Mouse (Mus musculus) layer of hippocampus, adult 2 months (tissue): ENCODE results near the gene 4930444G20Rik. TPM values are rescaled to one million over a fixed set of nuclear protein-coding genes. Genes with fewer than 3 reads are reported as not detected.
"Not testable (repeated sequence)": the region's sequence is repeated elsewhere in the genome, so short reads cannot be mapped to it uniquely, and the experiment has no call there.

Source experiments
- DNase-seq, 2 experiments: peaks; one replicate each; pipeline ENCODE4 v3.0.0; 2022; ENCODE audit warnings: low spot score in 2 of 2
- H3K27ac ChIP-seq: fragments of 200-600 bp; 2 replicates; pipeline ENCODE4 v1.8.1; 2022
- H3K4me3 ChIP-seq: fragments of 200-600 bp; 2 replicates; pipeline ENCODE4 v1.8.1; 2022; ENCODE audit warnings: mild to moderate bottlenecking
- CTCF ChIP-seq: fragments of 200-600 bp; conservative IDR thresholded peaks from 2 replicates; pipeline ENCODE4 v1.8.1; 2022; ENCODE audit warnings: antibody characterized with exemption, mild to moderate bottlenecking, moderate library complexity
- long read RNA-seq, 2 experiments: library from polyadenylated mRNA; stranded (forward); transcript quantifications; one replicate each; pipeline ENCODE4 v2.0.0; 2021; ENCODE audit warnings: borderline mapping rate in 2 of 2
- total RNA-seq, 2 experiments: library from RNA; stranded (reverse); gene quantifications; 2 replicates each; pipeline ENCODE4 v1.2.3; 2021

4930444G20Rik gene
- total RNA-seq, result not detected
- long read RNA-seq, experiment 1, result 0 reads
- long read RNA-seq, experiment 2, result 0 reads

GRCm38 (mm10) chr10:22067979-22068378 is at the start of gene 4930444G20Rik:
Gene 4930444G20Rik (minus strand): TSS chr10:22068079.
- not testable (repeated sequence) for H3K4me3 ChIP-seq, H3K27ac ChIP-seq, DNase-seq

- DNase-seq, result no peak
- Histone ChIP-seq H3K27ac (no peak overlapping the region), H3K4me3 (no peak overlapping the region)
- no peak for TF ChIP-seq CTCF
These were observed 6.7 kb upstream of the 4930444G20Rik start for GRCm38 (mm10) chr10:22074531-22074930.

- H3K27ac ChIP-seq, result no peak overlapping the region
- peak; percentile 50 for TF ChIP-seq CTCF
- H3K4me3 ChIP-seq, result no peak overlapping the region
- DNase-seq, result no peak
These were observed 4.9 kb upstream of the 4930444G20Rik start for GRCm38 (mm10) chr10:22072739-22073138.

GRCm38 (mm10) chr10:22070576-22070975 is 2.7 kb upstream of the 4930444G20Rik start:
- no peak for TF ChIP-seq CTCF
- no peak overlapping the region for H3K27ac ChIP-seq
- H3K4me3 ChIP-seq, result no peak overlapping the region
- no peak for DNase-seq

- no peak overlapping the region for H3K4me3 ChIP-seq
- TF ChIP-seq CTCF, result no peak
- DNase-seq, result no peak
- H3K27ac ChIP-seq, result no peak overlapping the region
These were observed 2.3 kb upstream of the 4930444G20Rik start for GRCm38 (mm10) chr10:22070168-22070567.

- no peak for TF ChIP-seq CTCF
- no peak for DNase-seq
- H3K27ac ChIP-seq, result no peak overlapping the region
- no peak overlapping the region for H3K4me3 ChIP-seq
These were observed 8.5 kb downstream of the 4930444G20Rik start for GRCm38 (mm10) chr10:22059415-22059814.

- Histone ChIP-seq H3K4me3 (peak overlapping the region; percentile 56), H3K27ac (no peak overlapping the region)
- TF ChIP-seq CTCF, result no peak
- peak in 1 of 2 experiments; percentile 9 for DNase-seq
These were observed 8.9 kb downstream of the 4930444G20Rik start for GRCm38 (mm10) chr10:22059026-22059325.

- Histone ChIP-seq H3K4me3 (peak overlapping the region; percentile 56), H3K27ac (peak overlapping the region; percentile 79)
- peak; percentile 94 to 95 for DNase-seq
- no peak for TF ChIP-seq CTCF
These were observed 9.5 kb downstream of the 4930444G20Rik start for GRCm38 (mm10) chr10:22058218-22059025.

- TF ChIP-seq CTCF, result no peak
- no peak overlapping the region for H3K27ac ChIP-seq
- no peak overlapping the region for H3K4me3 ChIP-seq
- DNase-seq, result no peak
These were observed 12.6 kb downstream of the 4930444G20Rik start for GRCm38 (mm10) chr10:22055308-22055707.

GRCm38 (mm10) chr10:22036256-22036655 is 31.6 kb downstream of the 4930444G20Rik start:
- not testable (repeated sequence) for H3K4me3 ChIP-seq, H3K27ac ChIP-seq
- peak; percentile 9 to 69 for DNase-seq
- peak; percentile 80 for TF ChIP-seq CTCF

- DNase-seq, result peak in 1 of 2 experiments; percentile 46
- TF ChIP-seq CTCF, result peak; percentile 75
- no peak overlapping the region for H3K27ac ChIP-seq
These were observed 33.6 kb downstream of the 4930444G20Rik start for GRCm38 (mm10) chr10:22034303-22034702.

GRCm38 (mm10) chr10:22018618-22019017 is 49.3 kb downstream of the 4930444G20Rik start:
- Histone ChIP-seq H3K4me3 (no peak overlapping the region), H3K27ac (no peak overlapping the region)
- no peak for DNase-seq
- peak; percentile 71 for TF ChIP-seq CTCF

More at GRCm38 (mm10) chr10:22034303-22034702, 33.6 kb downstream of the 4930444G20Rik start:
- H3K4me3 ChIP-seq, result no peak overlapping the region

- TF ChIP-seq CTCF, result no peak
- no peak overlapping the region for H3K27ac ChIP-seq
- no peak overlapping the region for H3K4me3 ChIP-seq
- no peak for DNase-seq
These were observed 50.3 kb downstream of the 4930444G20Rik start for GRCm38 (mm10) chr10:22017469-22018159.

Other genes with a start within 250 kb of the 4930444G20Rik start
- 100 to 1,000 TPM in 1 of 2 experiments, 10 to 100 TPM in 1; 97.7 to 103 TPM for gene Sgk1, start 185.9 kb downstream of the 4930444G20Rik start, total RNA-seq
- under 1 TPM in 1 of 2 experiments, not detected in 1; 0.39 TPM for gene E030030I06Rik, start 81.2 kb upstream of the 4930444G20Rik start, total RNA-seq
- not detected for gene Raet1e, start 90.5 kb upstream of the 4930444G20Rik start, total RNA-seq
- gene H60b, start 90.5 kb upstream of the 4930444G20Rik start, total RNA-seq, result not detected